Mouse (Mus musculus): ENCODE measurements around the gene B3gnt2.

B3gnt2 gene

DNA sequence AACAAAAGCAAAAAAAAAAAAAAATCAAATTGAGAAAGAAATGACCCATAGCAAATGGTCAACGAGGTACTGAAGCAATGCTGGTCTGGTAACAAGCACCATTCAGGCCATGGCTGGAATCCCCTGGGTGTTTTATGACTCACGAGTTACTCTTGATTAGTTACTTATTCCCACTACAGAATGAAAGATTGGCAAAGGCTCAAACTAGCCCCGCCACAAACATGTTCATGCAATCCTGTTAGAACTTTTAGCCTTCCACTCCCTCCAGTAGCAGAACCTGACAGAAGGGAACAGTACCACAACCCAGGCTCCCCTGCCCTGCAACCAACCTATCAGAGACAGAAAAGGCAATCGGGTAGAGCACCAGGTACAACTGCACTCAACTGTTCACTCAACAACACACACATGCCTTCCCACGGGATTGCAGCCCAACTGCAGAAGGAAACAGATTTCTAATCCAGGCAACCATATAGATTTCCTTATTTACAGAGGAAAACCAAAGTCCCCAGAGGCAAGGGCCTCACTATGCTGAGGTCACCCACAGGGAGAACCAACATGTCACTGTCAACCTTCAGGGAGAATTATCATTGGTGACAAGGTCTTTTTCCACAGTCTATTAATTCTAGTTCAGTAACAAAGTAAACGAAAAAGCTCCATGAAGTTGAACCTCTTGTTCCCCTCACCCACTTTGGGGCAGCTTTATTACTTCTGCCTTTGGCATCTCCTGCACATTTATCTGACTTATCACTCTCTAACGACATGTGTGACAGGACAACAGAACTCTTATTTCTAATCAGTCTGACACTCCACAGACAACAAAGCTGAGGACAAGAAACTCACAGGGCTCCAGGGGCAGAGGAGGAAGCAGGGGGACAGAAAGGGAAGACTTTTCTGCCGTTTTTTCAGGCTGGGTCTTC, 12.8 kb downstream of the B3gnt2 start:
- no peak for DNase-seq (ENCODE audit: low read depth, low spot score)

DNA sequence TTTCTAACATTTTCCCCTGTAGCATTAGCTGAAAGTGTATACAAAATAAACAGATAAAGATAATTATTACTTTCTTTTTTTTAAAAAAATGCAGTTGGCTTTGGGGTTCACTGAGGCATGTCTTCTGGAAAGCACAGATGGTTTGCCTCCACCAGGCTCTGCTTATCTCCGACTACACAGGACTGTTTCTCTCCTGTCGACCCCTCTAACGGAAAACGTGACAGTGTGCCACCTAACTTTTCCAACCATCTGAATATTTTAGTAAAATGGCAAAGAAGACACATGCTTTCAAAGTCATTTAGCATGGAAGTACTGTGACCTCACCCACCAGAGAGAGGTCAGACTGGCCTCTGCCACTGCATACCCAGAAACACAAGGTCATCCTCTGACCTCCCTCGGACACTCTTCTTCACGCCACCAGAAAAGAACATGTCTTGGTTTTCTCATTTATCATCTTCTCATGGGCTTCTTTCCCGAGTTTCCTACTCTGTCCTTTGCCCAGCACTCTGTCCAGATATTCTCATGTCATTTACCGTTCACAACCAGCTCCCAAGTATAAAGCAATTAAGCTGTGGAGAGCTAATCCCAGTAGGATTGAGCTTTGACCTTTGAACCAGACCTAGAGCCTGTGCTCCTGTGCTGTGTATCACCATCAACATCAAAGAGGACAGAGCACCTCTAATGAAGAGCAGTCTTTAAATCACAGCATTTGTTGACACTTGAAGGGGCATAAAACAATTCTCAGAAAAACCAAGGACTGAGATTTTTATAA, 13.6 kb downstream of the B3gnt2 start:
- no peak for DNase-seq (ENCODE audit: low read depth, low spot score)

DNA sequence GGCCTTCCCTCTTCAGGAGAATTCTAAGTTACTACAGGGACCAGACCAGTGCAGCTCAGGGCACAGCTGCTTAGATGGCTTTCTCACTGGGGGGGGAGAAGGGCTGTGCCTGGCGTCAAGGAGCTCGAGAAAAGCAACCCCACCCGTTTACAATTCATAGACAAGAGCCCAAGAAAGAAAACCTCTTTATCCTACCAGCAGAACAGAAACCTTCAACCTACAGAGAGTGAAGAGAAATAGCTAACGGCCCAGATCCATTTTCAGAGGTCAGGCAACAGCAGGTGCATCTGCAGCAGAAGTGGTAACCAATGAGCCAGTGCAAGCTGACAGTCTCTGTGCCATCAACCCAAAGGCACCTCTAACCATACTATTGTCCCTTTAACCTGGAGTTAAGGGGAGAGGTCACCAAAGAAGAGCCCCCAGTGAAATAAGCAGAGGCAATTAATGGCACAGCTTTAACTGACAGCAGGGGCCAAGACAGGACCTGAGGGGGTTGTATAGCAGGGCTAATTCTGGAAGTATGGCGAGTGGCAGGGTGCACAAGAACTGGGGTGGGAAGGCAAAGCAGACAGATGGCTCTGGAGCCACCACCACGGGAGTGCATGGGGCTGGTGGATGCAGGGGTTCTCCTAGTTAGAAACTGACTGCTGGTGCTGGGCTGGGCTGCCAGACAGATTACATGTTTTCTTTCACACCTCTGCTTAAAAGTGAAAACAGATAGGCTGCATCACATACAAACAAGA, 14.5 kb downstream of the B3gnt2 start:
- no peak for DNase-seq (ENCODE audit: low read depth, low spot score)

GRCm38 (mm10) chr11:22844754-22845718, 15.7 kb downstream of the B3gnt2 start:
- DNase-seq (ENCODE audit: low read depth, low spot score) = no peak

GRCm38 (mm10) chr11:22839456-22839855, 21.3 kb downstream of the B3gnt2 start:
- no peak for DNase-seq (ENCODE audit: low read depth, low spot score)

DNA sequence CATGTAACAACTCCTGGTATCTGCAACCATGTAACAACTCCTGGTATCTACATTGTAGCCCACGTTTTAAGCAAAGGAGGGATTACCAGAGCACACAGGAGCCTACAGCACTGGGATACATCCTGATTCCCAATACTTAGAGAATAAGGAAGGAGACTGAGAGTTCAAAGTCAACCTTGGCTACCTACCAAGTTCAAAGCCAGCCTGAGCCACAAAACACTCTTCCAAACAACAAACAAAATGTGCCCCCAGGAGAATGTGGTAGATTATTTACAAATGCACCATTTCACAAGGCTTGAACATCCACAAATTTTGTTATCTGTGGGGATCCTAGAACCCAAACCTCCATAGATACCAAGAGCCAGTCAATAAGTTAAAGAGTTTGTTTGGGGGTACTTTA, 22.4 kb downstream of the B3gnt2 start:
- no peak for DNase-seq (ENCODE audit: low read depth, low spot score)

DNA sequence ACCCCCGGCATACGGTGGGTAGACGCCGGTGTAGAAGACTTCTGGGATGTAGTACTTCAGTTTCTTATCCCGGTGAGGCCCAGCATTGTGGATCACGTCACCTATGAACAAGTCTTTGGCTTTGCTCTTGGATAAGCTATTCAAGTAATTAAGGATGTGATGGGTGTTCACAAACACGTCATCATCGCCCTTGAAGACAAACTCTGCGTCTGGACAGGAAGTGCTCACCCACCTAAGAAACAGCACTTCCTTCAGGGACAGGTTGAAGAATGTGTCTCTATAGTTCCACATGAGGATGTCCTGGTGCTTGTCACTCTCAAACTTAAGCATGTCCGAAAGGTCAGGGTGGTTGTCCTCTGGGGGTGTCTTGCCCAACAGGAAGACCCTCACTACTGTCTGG, 24.5 kb downstream of the B3gnt2 start:
- DNase-seq (ENCODE audit: low read depth, low spot score) = no peak

- no peak for DNase-seq (ENCODE audit: low read depth, low spot score)
These were observed 28.2 kb downstream of the B3gnt2 start for GRCm38 (mm10) chr11:22832600-22832999.

GRCm38 (mm10) chr11:22831916-22832315, 28.8 kb downstream of the B3gnt2 start:
- no peak for DNase-seq (ENCODE audit: low read depth, low spot score)

GRCm38 (mm10) chr11:22830684-22831083, 30.1 kb downstream of the B3gnt2 start:
- no peak for DNase-seq (ENCODE audit: low read depth, low spot score)

- DNase-seq (ENCODE audit: low read depth, low spot score) = no peak
These were observed 30.6 kb downstream of the B3gnt2 start for GRCm38 (mm10) chr11:22830179-22830611.

- DNase-seq (ENCODE audit: low read depth, low spot score) = no peak
These were observed 31.7 kb downstream of the B3gnt2 start for GRCm38 (mm10) chr11:22828988-22829632.

DNA sequence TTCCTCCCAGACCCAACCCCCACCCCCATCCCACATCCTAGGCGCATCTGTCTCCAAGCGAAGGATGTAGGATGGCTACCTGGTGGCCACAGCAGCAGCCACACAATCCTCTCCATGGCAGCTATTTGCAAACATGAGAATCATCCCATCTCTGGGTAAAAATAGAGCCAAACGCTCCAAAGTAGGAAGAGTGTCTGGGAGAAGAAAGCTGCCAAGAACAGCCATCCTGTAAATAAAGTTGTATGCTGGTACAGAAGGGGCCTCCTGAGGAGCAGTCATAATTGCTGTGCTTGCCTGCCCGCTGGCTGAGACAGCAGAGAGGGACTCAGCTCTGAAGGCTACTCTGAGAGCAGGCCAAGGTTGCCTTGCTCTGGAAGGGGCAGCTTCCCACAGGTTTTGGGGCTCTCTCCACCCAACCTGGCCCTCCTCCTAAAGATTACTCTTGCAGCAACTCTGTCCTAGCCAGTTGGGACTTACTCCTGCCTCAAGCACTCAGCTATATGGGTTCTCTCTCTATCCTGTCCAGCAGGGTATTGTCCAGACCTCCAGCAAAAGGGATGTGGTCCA, 33.2 kb downstream of the B3gnt2 start:
- DNase-seq (ENCODE audit: low read depth, low spot score) = no peak

DNA sequence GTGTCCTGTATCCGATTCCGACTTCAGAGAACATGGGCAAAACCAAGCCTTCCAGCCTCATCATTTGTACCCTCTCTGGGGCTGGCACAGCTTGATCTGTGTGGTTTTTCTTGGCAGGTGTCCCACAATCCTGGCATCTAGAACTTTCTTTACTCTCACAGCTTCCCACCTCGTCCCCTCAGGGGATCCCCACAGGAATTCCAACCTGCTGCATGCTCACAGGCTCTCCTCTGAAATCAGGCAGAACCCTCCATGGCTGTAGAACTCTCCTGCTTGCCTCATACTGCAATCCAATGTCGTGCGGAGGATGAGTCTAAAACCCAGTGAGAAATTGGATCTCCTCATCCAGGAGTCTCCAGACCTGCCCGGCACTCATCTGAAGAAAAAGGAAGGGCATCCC, 34.1 kb downstream of the B3gnt2 start:
- no peak for DNase-seq (ENCODE audit: low read depth, low spot score)

- DNase-seq (ENCODE audit: low read depth, low spot score) = no peak
These were observed 34.7 kb downstream of the B3gnt2 start for GRCm38 (mm10) chr11:22826051-22826450.

DNA sequence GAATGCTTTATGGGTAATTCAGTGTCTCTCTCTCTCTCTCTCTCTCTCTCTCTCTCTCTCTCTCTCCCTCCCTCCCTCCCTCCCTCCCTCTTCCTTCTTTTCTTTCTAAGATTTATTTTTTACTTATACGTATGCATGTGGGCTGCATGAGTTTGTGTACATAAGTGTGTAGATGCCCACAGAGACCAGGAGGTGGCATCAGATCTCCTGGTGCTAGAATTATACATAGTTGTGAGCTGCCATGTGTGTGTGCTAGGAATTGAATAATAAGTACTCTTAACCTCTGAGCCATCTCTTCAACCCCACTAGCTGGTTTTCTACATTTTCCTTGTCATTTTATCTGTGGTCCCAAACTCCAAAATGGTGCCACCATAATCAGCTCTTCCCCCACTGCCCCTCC, 35.2 kb downstream of the B3gnt2 start:
- no peak for DNase-seq (ENCODE audit: low read depth, low spot score)

- no peak for DNase-seq (ENCODE audit: low read depth, low spot score)
These were observed 36.6 kb downstream of the B3gnt2 start for GRCm38 (mm10) chr11:22824049-22824705.

DNA sequence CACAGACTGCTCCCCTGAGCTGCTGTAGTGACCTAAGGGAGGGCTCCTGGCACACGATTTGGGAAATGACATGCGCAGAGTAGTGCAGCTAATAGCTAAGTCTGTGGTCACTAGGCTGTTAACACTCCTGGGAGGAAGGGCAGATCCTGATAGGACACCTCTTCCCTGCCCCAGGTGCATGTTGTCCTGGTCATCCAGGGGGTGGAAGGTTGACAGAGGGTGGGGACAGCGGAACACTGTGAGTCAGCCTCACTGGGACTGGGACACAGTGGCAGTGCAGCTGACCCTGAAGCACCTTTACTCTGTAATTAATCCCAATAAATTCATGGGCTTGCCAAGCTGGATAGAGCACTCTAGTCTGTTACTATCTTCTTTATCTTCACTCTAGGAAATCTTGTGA, 39.5 kb downstream of the B3gnt2 start:
- DNase-seq (ENCODE audit: low read depth, low spot score) = no peak

DNA sequence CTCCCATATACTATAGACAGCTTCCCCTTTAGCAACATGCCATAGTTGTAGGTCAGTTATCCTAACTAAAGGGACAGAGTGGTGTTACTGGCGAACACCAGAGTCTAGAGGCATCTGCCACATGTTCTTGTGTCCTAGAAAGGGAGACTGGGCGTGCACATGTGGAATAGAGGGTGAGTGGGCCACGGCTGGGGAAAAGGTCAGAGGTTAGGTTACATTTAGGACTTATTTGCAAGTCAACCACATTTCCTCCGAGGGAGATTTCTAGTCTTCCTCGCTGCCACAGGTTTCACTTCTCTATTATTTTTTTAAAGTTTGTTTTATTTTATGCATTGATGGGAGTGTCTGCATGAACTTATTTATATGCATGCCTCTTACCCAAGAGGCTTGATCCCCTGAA, 42.4 kb downstream of the B3gnt2 start:
- no peak for DNase-seq (ENCODE audit: low read depth, low spot score)
